Mouse (Mus musculus): Measurements from ENCODE around the gene Ntn3.

DNA sequence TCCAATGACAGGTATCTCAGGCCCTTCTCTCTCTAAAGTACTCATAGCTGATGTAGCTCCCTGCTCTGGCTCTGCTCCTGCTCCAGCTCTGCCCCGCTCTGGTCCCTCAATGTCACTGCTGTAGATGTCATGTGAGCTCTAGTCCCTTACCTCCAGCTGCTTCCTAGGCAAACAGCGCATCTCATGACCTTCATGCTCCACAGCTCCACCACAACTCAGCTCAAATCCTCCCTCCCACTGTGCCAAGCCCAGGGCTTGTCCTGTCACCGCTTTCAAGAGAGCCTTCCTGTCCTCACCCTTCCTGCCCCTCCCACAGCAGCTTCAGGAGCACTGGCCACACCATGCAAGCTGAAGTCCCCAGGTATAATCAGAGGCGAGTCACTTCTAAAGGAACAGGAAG, 9.6 kb downstream of the Ntn3 start:
- TF ChIP-seq CTCF (IDR thresholded peaks at IDR 0.05; ENCODE audit: control insufficient read depth, insufficient read depth, low read length): no peak
- TF ChIP-seq POLR2A (IDR thresholded peaks at IDR 0.05; ENCODE audit: borderline replicate concordance, control insufficient read depth, low read depth, low read length): no peak
